Mouse (Mus musculus): ENCODE measurements around the gene Pramef8. TPM values are rescaled to one million over a fixed set of nuclear protein-coding genes. Genes with fewer than 3 reads are reported as not detected.
"Not testable (repeated sequence)": the region's sequence is repeated elsewhere in the genome, so short reads cannot be mapped to it uniquely, and the experiment has no call there.

The Pramef8 gene
- total RNA-seq (2017) = 12.6 and 14.8 TPM in 2 replicates

GRCm38 (mm10) chr4:143412219-143413092 is at the start of gene Pramef8:
Pramef8 (plus strand) TSS chr4:143412426.
- peak; percentile 96 to 97 for ATAC-seq (replicated peaks in 1 of 2; ENCODE audit: insufficient read depth in 1 of 2, low FRiP score in 2 of 2, low TSS enrichment in 1 of 2, low read depth in 1 of 2, poor library complexity in 2 of 2, severe bottlenecking in 2 of 2)

DNA sequence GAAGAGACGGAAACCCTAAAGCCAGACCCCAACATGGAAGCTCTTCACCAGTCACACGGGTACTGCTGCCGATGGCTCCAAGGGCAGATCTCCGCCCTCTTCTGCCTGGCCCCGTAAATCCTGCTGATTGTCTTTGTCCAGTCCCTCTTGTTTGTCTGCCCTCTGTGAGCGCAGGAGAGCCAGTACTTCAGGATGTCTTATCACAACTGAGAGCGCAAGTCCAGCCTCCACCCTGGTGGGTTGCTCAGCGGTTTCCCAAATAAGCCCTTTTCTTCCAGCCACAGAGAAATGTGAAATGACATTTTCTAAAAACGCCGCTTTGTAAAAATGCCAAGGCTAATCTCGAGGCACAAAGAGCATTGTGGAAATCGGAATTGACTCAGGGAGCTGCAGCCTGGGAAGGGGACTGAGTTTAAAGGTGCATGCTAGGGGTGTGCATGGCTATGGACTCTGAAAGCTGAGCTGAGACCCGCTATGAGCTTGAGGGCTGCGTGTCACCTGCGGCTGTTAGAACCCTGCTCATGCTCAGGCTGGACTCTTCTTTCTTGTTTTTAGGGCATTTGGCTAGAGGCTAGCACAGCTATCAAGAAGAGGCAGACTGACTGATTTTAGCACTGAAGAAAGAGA is 45.7 kb upstream of the Pramef8 start:
- ATAC-seq (replicated peaks in 1 of 2; ENCODE audit: insufficient read depth in 1 of 2, low FRiP score in 2 of 2, low TSS enrichment in 1 of 2, low read depth in 1 of 2, poor library complexity in 2 of 2, severe bottlenecking in 2 of 2) = no peak

- no peak for ATAC-seq (replicated peaks in 1 of 2; ENCODE audit: insufficient read depth in 1 of 2, low FRiP score in 2 of 2, low TSS enrichment in 1 of 2, low read depth in 1 of 2, poor library complexity in 2 of 2, severe bottlenecking in 2 of 2)
Measured at GRCm38 (mm10) chr4:143379480-143379879, 32.7 kb upstream of the Pramef8 start.

DNA sequence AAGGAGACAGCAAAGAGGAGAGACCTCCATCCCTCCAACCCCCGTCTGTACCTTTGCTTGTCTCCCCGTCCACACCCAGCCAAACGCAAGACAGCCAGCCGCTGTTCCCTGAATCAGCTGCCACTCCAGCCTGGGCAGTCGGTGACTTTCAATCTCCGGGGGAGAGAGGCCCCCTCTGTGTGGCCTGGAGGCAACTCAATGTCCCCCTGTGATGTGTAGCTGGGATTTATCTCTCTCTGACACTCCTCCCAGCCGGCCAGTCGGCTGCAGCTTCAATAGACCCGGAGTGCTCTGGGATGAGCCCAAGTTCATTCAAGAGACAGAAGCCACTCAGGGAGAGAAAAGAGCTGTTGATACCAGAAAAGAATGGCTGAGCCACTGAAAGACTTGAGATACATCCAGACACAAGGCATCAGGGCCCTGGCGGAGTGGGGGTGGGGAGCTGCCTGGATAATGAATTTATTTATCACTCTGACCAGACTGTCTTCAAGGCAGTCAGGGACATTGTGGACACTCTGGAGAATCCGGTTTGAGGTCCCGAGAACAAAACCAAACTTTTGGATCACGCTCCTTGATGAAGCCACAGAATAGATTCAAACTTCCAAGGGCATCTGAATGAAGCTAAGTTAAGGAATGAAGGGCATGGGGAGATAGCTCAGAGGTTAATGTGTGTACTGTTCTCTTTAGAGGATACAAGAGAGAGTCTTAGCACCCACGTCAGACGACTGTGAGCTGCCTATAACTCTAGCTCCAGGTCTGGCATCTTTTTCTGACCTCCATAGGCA is 32.1 kb upstream of the Pramef8 start:
- ATAC-seq (replicated peaks in 1 of 2; ENCODE audit: insufficient read depth in 1 of 2, low FRiP score in 2 of 2, low TSS enrichment in 1 of 2, low read depth in 1 of 2, poor library complexity in 2 of 2, severe bottlenecking in 2 of 2) = 0 out of 4 replicates have a peak, but pooled peaks of 1 of the 2 experiments have one; percentile 6

- no peak for ATAC-seq (replicated peaks in 1 of 2; ENCODE audit: insufficient read depth in 1 of 2, low FRiP score in 2 of 2, low TSS enrichment in 1 of 2, low read depth in 1 of 2, poor library complexity in 2 of 2, severe bottlenecking in 2 of 2)
Measured at GRCm38 (mm10) chr4:143380716-143381004, 31.6 kb upstream of the Pramef8 start.

DNA sequence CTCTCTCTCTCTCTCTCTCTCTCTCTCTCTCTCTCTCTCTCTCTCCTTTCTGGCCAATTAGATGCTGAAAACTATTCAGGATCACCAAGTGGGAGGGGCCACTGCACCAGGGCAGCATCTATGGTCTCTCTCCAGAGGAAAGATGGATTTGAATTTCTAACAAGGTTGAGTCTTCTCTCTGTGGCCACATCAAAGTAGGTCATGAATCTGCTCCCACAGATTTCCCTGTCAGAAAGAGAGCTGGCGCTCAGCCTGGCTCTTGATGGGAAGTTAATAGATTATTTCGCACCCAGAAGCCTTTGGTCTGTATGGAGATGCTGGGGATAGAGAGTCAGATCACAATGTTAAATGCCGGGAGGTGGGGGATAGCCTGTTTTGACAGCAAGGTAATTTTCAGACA is 30.1 kb upstream of the Pramef8 start:
- ATAC-seq (replicated peaks in 1 of 2; ENCODE audit: insufficient read depth in 1 of 2, low FRiP score in 2 of 2, low TSS enrichment in 1 of 2, low read depth in 1 of 2, poor library complexity in 2 of 2, severe bottlenecking in 2 of 2) = no peak

DNA sequence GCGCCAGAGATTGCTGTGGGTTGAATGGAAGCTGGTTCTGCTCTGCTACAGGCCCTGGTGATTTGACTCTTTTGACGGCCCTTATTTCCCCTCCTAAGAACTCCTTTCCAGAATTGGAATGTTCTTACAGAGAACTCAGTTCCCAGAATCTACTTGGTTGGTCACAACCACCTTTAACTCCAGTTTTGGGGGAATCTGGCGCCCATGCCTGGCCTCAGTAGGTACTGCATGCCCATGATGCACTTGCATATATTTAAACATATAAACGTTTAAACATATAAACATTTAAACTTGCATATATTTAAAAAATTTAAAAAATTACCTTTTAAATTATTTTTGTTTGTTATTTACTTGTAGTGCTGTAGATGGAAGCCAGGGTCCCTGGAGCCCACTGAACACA is 28.6 kb upstream of the Pramef8 start:
- no peak for ATAC-seq (replicated peaks in 1 of 2; ENCODE audit: insufficient read depth in 1 of 2, low FRiP score in 2 of 2, low TSS enrichment in 1 of 2, low read depth in 1 of 2, poor library complexity in 2 of 2, severe bottlenecking in 2 of 2)

- peak; percentile 94 to 96 for ATAC-seq (replicated peaks in 1 of 2; ENCODE audit: insufficient read depth in 1 of 2, low FRiP score in 2 of 2, low TSS enrichment in 1 of 2, low read depth in 1 of 2, poor library complexity in 2 of 2, severe bottlenecking in 2 of 2)
Measured at GRCm38 (mm10) chr4:143388955-143389702, 23.1 kb upstream of the Pramef8 start.

- ATAC-seq (replicated peaks in 1 of 2; ENCODE audit: insufficient read depth in 1 of 2, low FRiP score in 2 of 2, low TSS enrichment in 1 of 2, low read depth in 1 of 2, poor library complexity in 2 of 2, severe bottlenecking in 2 of 2) = no peak
Measured at GRCm38 (mm10) chr4:143394181-143394580, 18.0 kb upstream of the Pramef8 start, which contains the start of gene Pramel1. Pramel1 (plus strand) TSS chr4:143394428.

GRCm38 (mm10) chr4:143411566-143412218 is 534 bp upstream of the Pramef8 start:
- ATAC-seq (replicated peaks in 1 of 2; ENCODE audit: insufficient read depth in 1 of 2, low FRiP score in 2 of 2, low TSS enrichment in 1 of 2, low read depth in 1 of 2, poor library complexity in 2 of 2, severe bottlenecking in 2 of 2) = no peak

DNA sequence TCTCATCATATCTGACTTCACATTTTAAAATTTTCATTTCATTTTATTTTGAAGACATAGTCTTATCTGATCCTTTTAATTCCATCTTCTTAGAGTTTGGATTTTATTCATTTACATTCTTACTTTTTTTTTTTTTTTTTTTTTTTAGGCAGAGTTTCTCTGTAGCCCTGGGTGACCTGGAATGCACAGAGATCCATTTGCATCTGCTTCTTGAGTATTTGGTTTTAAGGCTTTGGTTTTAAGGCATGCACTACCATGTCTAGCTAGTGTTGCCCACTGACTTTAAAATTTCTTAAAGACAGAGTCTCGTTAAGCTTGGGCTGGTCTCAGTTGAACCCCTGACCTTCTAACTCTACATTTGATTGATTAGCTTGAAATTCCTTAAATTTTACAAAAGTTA is 1.4 kb downstream of the Pramef8 start:
- no peak for ATAC-seq (replicated peaks in 1 of 2; ENCODE audit: insufficient read depth in 1 of 2, low FRiP score in 2 of 2, low TSS enrichment in 1 of 2, low read depth in 1 of 2, poor library complexity in 2 of 2, severe bottlenecking in 2 of 2)

DNA sequence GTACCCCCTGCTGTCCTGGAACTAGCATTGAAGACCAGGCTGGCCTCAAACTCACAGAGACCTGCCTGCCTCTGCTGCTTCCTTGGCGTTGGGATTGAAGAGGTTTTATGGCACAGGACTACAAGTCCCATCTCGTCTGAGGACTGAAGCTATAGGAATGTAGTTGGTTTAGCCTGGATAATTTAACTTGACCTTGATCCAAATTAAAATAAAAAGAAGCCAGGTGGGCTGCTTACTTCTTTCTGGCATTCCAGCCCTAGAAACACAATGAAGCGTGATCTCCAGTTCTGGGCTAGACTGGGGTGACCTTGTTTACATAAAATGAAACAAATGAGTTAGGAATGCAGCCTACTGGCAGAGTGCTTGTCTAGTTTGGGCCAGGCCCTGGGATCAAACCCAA is 1.9 kb downstream of the Pramef8 start:
- ATAC-seq (replicated peaks in 1 of 2; ENCODE audit: insufficient read depth in 1 of 2, low FRiP score in 2 of 2, low TSS enrichment in 1 of 2, low read depth in 1 of 2, poor library complexity in 2 of 2, severe bottlenecking in 2 of 2) = no peak

DNA sequence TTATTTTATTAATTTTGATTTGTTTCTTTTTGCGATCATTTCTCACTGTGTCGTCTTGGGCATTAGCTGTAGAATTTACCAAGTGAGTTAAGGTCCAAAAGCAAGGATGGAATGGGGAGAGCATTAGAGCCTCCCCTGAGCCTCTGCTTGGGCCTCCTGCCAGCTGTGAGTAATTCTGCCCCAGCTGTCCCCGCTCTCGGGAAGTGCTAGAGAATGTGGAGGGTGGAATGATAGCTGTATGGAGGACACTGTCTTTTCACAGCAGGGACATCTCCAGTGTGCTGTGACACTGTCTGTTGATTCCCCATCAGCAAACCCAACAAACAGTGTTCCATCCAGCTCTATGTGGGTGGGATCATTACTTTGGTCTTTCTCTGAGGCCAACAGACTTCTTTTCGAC is 14.5 kb downstream of the Pramef8 start:
- ATAC-seq (replicated peaks in 1 of 2; ENCODE audit: insufficient read depth in 1 of 2, low FRiP score in 2 of 2, low TSS enrichment in 1 of 2, low read depth in 1 of 2, poor library complexity in 2 of 2, severe bottlenecking in 2 of 2) = not testable (repeated sequence)

DNA sequence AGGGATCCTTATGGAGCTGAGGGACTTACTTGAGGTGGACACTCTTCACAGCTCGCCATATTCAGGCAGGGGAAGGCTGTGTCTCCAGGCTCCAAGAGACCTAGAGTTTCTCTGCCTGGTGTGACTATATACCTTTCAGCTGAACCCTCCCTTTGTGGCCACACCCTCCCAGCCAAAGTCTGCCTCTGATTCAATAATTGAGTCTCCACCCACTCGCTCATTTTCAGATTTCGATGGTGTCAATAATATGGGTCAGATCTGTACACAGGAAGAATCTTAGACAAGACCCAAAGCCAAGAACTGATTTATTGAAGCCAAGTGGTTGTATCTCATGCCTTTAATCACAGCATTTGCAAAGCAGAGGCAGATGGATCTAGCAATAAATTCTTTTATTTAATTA is 38.0 kb downstream of the Pramef8 start, which contains the start of gene Oog4:
Oog4 (minus strand) TSS at position 101 of the 400 bp plus-strand sequence.
- ATAC-seq (replicated peaks in 1 of 2; ENCODE audit: insufficient read depth in 1 of 2, low FRiP score in 2 of 2, low TSS enrichment in 1 of 2, low read depth in 1 of 2, poor library complexity in 2 of 2, severe bottlenecking in 2 of 2) = no peak

Measured in hematopoietic stem cell, adult 5-6 weeks (primary cell).